Mouse (Mus musculus) inflammation-experienced regulatory T-cells (primary cell): ENCODE data around the gene Gm8765. TPM values are rescaled to one million over a fixed set of nuclear protein-coding genes. Genes with fewer than 3 reads are reported as not detected.

Experiments used
- polyA plus RNA-seq, 2 experiments: library from polyadenylated mRNA; unstranded; fragments of 100-300 nt; shearing (Covaris generic); gene quantifications; one replicate each; pipeline ENCODE4 v1.2.1; 2017

The Gm8765 gene
- polyA plus RNA-seq: not detected

GRCm38 (mm10) chr13:50698012-50698411 lies at the start of gene Gm8765:
Gene Gm8765 (plus strand): TSS chr13:50698312.

Other genes with a start within 250 kb of the Gm8765 start
- not detected for gene Nutm2, start 231.0 kb upstream of the Gm8765 start, polyA plus RNA-seq
- gene Gm904, start 55.1 kb upstream of the Gm8765 start, polyA plus RNA-seq: 1 to 10 TPM in 1 of 2 experiments, not detected in 1; 1.1 TPM